ENCODE assay signal across 11 mouse cellular contexts in the genomic region with DNA sequence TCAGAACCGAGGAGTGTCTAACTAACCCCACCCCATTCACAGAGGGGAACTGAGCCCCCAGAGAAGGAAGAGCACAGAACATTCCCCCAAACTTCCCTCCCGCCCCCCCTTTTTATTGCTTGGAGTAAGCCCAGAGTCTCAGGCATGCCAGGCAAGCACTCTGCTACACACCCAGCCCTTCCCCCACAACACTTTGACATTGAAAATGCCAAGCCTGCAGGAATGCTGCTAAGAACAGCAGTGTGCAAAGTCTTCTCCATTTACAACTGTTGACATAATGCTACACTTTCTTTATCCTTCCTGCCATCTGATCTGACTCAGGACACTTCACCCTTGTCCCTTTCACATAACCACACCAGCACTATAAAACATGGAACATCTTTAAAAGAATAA. TPM values are rescaled to one million over a fixed set of nuclear protein-coding genes. Genes with fewer than 3 reads are reported as not detected.
DNase-seq lines count a peak whose midpoint lies in the region; ATAC-seq and TF ChIP-seq lines count a peak whose summit lies in the region.
"Had no signal": no experiment of that assay in that cellular context is flagged by ENCODE, and none has a peak within 500 bp of the region (broad histone marks: within the 10 kb centered on the region; RNA-seq: fewer than 3 reads in every experiment).

No protein-coding gene starts in this region.

- H3K9ac ChIP-seq in lung, embryonic 14.5 days = no peak overlapping the region
- H3K9ac ChIP-seq in stomach, embryonic 14.5 days (replicated peaks; ENCODE audit: low read depth, low read length) = no peak overlapping the region

- no peak for TF ChIP-seq POLR2A in lung, adult 2 months (IDR thresholded peaks at IDR 0.05; ENCODE audit: borderline replicate concordance, extremely low read depth, low read depth, low read length)

- WGBS in lung, embryonic 14.5 days = 10% methylated on average over 2 of the region's 2 CpGs
- WGBS in lung, adult 2 months = 23% methylated on average over 2 of the region's 2 CpGs
- 37% methylated on average over 2 of the region's 2 CpGs for WGBS in stomach, embryonic 14.5 days

- peak; percentile 37 for DNase-seq in embryo, embryonic 10.5 days (ENCODE audit: low spot score)
- no peak for DNase-seq in embryo, embryonic 9.5 days (ENCODE audit: extremely low spot score)
- peak; percentile 74 for DNase-seq in lung, embryonic 14.5 days
- no peak for DNase-seq in lung, adult 2 months
- peak; percentile 63 to 64 for DNase-seq in kidney, postnatal 25 days
- DNase-seq in layer of hippocampus, adult 8-10 months (ENCODE audit: low spot score in 2 of 2) = no peak
- DNase-seq in layer of hippocampus, adult 9-10 months (ENCODE audit: low spot score) = no peak
- DNase-seq: gastrocnemius, postnatal 10 days; spleen, adult 18-20 months had no signal

- no peaks in the 10 kb centered on the region for H3K36me3 ChIP-seq in lung, embryonic 14.5 days (ENCODE audit: insufficient read depth)
- H3K36me3 ChIP-seq in stomach, embryonic 14.5 days (ENCODE audit: control insufficient read depth, insufficient read depth, low read length) = no peaks in the 10 kb centered on the region

- peak; percentile 48 for ATAC-seq in lung, embryonic 14.5 days (ENCODE audit: insufficient read depth)
- peak; percentile 62; the same call in 1 of the 2 replicates for ATAC-seq in stomach, embryonic 14.5 days (ENCODE audit: insufficient number of reproducible peaks, insufficient read depth, low FRiP score, low read depth)

- no peak for TF ChIP-seq CTCF in lung, embryonic 14.5 days (IDR thresholded peaks at IDR 0.05; ENCODE audit: low read depth)
- TF ChIP-seq CTCF in lung, adult 2 months (IDR thresholded peaks at IDR 0.05; ENCODE audit: insufficient read depth, low read length) = no peak

- H3K27ac ChIP-seq in lung, embryonic 14.5 days (ENCODE audit: low read depth) = peak overlapping the region; percentile 86
- peak overlapping the region; percentile 52; the same call in 1 of the 2 replicates for H3K27ac ChIP-seq in stomach, embryonic 14.5 days (ENCODE audit: low read length)
- H3K27ac ChIP-seq: left cerebral cortex, adult 2 months had no signal

- H3K4me3 ChIP-seq in lung, embryonic 14.5 days (ENCODE audit: low read depth, low read length) = no peak overlapping the region
- no peak overlapping the region for H3K4me3 ChIP-seq in lung, adult 2 months (replicated peaks; ENCODE audit: extremely low read depth, low read depth, low read length)
- H3K4me3 ChIP-seq in stomach, embryonic 14.5 days (ENCODE audit: low read depth, low read length) = no peak overlapping the region
- H3K4me3 ChIP-seq: left cerebral cortex, adult 2 months had no signal

- no peaks in the 10 kb centered on the region for H3K9me3 ChIP-seq in lung, embryonic 14.5 days (ENCODE audit: low read depth, low read length)
- H3K9me3 ChIP-seq in stomach, embryonic 14.5 days (ENCODE audit: control insufficient read depth, low read depth, low read length) = no peaks in the 10 kb centered on the region

- H3K27me3 ChIP-seq in lung, embryonic 14.5 days (ENCODE audit: insufficient read depth, low read length) = peaks cover 5% of the 10 kb centered on the region; the same call in 1 of the 2 replicates
- no peaks in the 10 kb centered on the region for H3K27me3 ChIP-seq in stomach, embryonic 14.5 days (ENCODE audit: control insufficient read depth, insufficient read depth, low read length)

- peaks cover 5% of the 10 kb centered on the region; the same call in 1 of the 2 replicates for H3K4me1 ChIP-seq in lung, embryonic 14.5 days (ENCODE audit: insufficient read depth)
- peaks cover 3% of the 10 kb centered on the region; the same call in 1 of the 2 replicates for H3K4me1 ChIP-seq in lung, adult 2 months (ENCODE audit: control insufficient read depth, insufficient read depth, low read length)
- H3K4me1 ChIP-seq in stomach, embryonic 14.5 days (ENCODE audit: control insufficient read depth, insufficient read depth, low read length) = peaks cover 14% of the 10 kb centered on the region; the same call in 1 of the 2 replicates

- peak overlapping the region; percentile 40 for H3K4me2 ChIP-seq in lung, embryonic 14.5 days
- peak overlapping the region; percentile 30; the same call in 1 of the 2 replicates for H3K4me2 ChIP-seq in stomach, embryonic 14.5 days (replicated peaks; ENCODE audit: low read depth, low read length)

RNA-seq across cellular contexts. Expression of gene Upk3a, which starts 4.3 kb away (rescaled TPM):
- 2.4 and 3.3 TPM in 2 replicates for polyA plus RNA-seq in lung, embryonic 14.5 days (2014; fragmentation: Nextera tagmentation; extraction: Ambion mirVana)
- 2.0 and 3.0 TPM in 2 replicates for polyA plus RNA-seq in lung, adult 2 months (2012; rRNA removed)
- 11.5 TPM in 2 replicates for polyA plus RNA-seq in stomach, embryonic 14.5 days (2014; fragmentation: Nextera tagmentation; extraction: Ambion mirVana)
- total RNA-seq in layer of hippocampus, adult 8-10 months (2022) = under 1 TPM in 1 of 4 experiments, not detected in 3; 0.71 TPM
- total RNA-seq: gastrocnemius, postnatal 10 days; left cerebral cortex, adult 2 months had no signal

RNA-seq across cellular contexts. Expression of gene Fam118a, which starts 16.1 kb away (rescaled TPM):
- 37.0 and 37.5 TPM in 2 replicates for polyA plus RNA-seq in lung, embryonic 14.5 days (2014; fragmentation: Nextera tagmentation; extraction: Ambion mirVana)
- 6.7 and 7.0 TPM in 2 replicates for polyA plus RNA-seq in lung, adult 2 months (2012; rRNA removed)
- polyA plus RNA-seq in stomach, embryonic 14.5 days (2014; fragmentation: Nextera tagmentation; extraction: Ambion mirVana) = 30.7 and 31.8 TPM in 2 replicates
- 10 to 100 TPM; 26.9 to 33.0 (median 29.7) TPM for total RNA-seq in layer of hippocampus, adult 8-10 months (2022)

RNA-seq across cellular contexts. Expression of gene 5031439G07Rik, which starts 24.3 kb away (rescaled TPM):
- polyA plus RNA-seq in lung, embryonic 14.5 days (2014; fragmentation: Nextera tagmentation; extraction: Ambion mirVana) = 11.6 and 13.5 TPM in 2 replicates
- polyA plus RNA-seq in lung, adult 2 months (2012; rRNA removed) = 17.1 and 23.2 TPM in 2 replicates
- polyA plus RNA-seq in stomach, embryonic 14.5 days (2014; fragmentation: Nextera tagmentation; extraction: Ambion mirVana) = 8.8 and 9.4 TPM in 2 replicates
- total RNA-seq in layer of hippocampus, adult 8-10 months (2022) = 10 to 100 TPM; 89.6 to 93.1 (median 92.6) TPM

Comparison
In these comparisons a context has a peak if more than half of its experiments do, and no peak if none do; other contexts are left out.
1. DNase-seq: peak in embryo, embryonic 10.5 days (single experiment), lung, embryonic 14.5 days (single experiment) and kidney, postnatal 25 days (2 of 2); none in embryo, embryonic 9.5 days (single experiment), lung, adult 2 months (single experiment), layer of hippocampus, adult 8-10 months (0 of 2) and layer of hippocampus, adult 9-10 months (single experiment).